In genomic region chr8:70268799-70269565, GRCm38 (mm10) we compare ENCODE assay signal across 8 mouse cellular contexts. TPM values are rescaled to one million over a fixed set of nuclear protein-coding genes. Genes with fewer than 3 reads are reported as not detected.
DNase-seq lines count a peak whose midpoint lies in the region; ATAC-seq and TF ChIP-seq lines count a peak whose summit lies in the region.

No protein-coding gene starts in this region.

- no peak for TF ChIP-seq EP300 in ES-Bruce4 (IDR thresholded peaks at IDR 0.05; ENCODE audit: insufficient read depth, low read depth, low read length)

- H3K9ac ChIP-seq in hindbrain, embryonic 11.5 days (ENCODE audit: low read depth, low read length) = no peak overlapping the region
- H3K9ac ChIP-seq in hindbrain, embryonic 13.5 days = no peak overlapping the region
- H3K9ac ChIP-seq in ES-Bruce4 (ENCODE audit: low read depth, poor library complexity, severe bottlenecking) = no peak overlapping the region

- no peak overlapping the region for H3K4me3 ChIP-seq in hindbrain, embryonic 11.5 days (ENCODE audit: low read depth, low read length)
- H3K4me3 ChIP-seq in hindbrain, embryonic 13.5 days = no peak overlapping the region
- H3K4me3 ChIP-seq in ES-Bruce4 (ENCODE audit: low read depth, low read length) = no peak overlapping the region
- H3K4me3 ChIP-seq in cortical plate, adult 2 months (ENCODE audit: insufficient read depth, low read length) = no peak overlapping the region

- no peaks in the 10 kb centered on the region for H3K9me3 ChIP-seq in hindbrain, embryonic 11.5 days (ENCODE audit: control insufficient read depth, low read length)
- no peaks in the 10 kb centered on the region for H3K9me3 ChIP-seq in hindbrain, embryonic 13.5 days
- H3K9me3 ChIP-seq in ES-Bruce4 (replicated peaks; ENCODE audit: control insufficient read depth, insufficient read depth, low read length, poor library complexity, severe bottlenecking) = no peaks in the 10 kb centered on the region

- no peaks in the 10 kb centered on the region for H3K4me1 ChIP-seq in hindbrain, embryonic 11.5 days (replicated peaks; ENCODE audit: control insufficient read depth, insufficient read depth, low read length)
- H3K4me1 ChIP-seq in hindbrain, embryonic 13.5 days (replicated peaks) = no peaks in the 10 kb centered on the region
- H3K4me1 ChIP-seq in ES-Bruce4 (ENCODE audit: control insufficient read depth, insufficient read depth, low read length) = peaks cover 3% of the 10 kb centered on the region
- peaks cover 2% of the 10 kb centered on the region for H3K4me1 ChIP-seq in cortical plate, adult 2 months (ENCODE audit: control insufficient read depth, insufficient read depth, low read length)

- peaks cover 6% of the 10 kb centered on the region; the same call in 1 of the 2 replicates for H3K36me3 ChIP-seq in hindbrain, embryonic 11.5 days (ENCODE audit: control insufficient read depth, insufficient read depth, low read length)
- H3K36me3 ChIP-seq in hindbrain, embryonic 13.5 days = peaks cover 34% of the 10 kb centered on the region
- H3K36me3 ChIP-seq in ES-Bruce4 (ENCODE audit: control insufficient read depth, insufficient read depth, low read length, poor library complexity, severe bottlenecking) = peaks cover 3% of the 10 kb centered on the region; the same call in 1 of the 2 replicates

- peak; percentile 42 for DNase-seq in hindbrain, embryonic 11.5 days (ENCODE audit: low spot score)
- DNase-seq in left cerebral cortex, postnatal 25 days (ENCODE audit: low spot score in 2 of 2) = peak; percentile 48 to 72
- DNase-seq in naive thymus-derived CD4-positive, alpha-beta T cell, adult 2 months (ENCODE audit: low read depth) = peak; percentile 48
- no peak for DNase-seq in urinary bladder, postnatal 36 days (ENCODE audit: low spot score in 2 of 2)

- no peaks in the 10 kb centered on the region for H3K27me3 ChIP-seq in hindbrain, embryonic 11.5 days (ENCODE audit: control insufficient read depth, insufficient read depth, low read length)
- no peaks in the 10 kb centered on the region for H3K27me3 ChIP-seq in hindbrain, embryonic 13.5 days
- H3K27me3 ChIP-seq in ES-Bruce4 (ENCODE audit: control insufficient read depth, insufficient read depth, low read length, poor library complexity, severe bottlenecking) = no peaks in the 10 kb centered on the region

- ATAC-seq in hindbrain, embryonic 11.5 days (ENCODE audit: low FRiP score) = no peak
- no peak for ATAC-seq in hindbrain, embryonic 13.5 days (ENCODE audit: low FRiP score)
- ATAC-seq in erythroblast, adult 5-6 weeks (replicated peaks; ENCODE audit: low FRiP score, poor library complexity, severe bottlenecking) = no peak

- peak; percentile 80 for TF ChIP-seq CTCF in ES-Bruce4 (IDR thresholded peaks at IDR 0.05; ENCODE audit: low read depth, low read length)
- peak; percentile 41 for TF ChIP-seq CTCF in cortical plate, adult 2 months (IDR thresholded peaks at IDR 0.05; ENCODE audit: extremely low read depth, insufficient read depth, low read length)

- no peak overlapping the region for H3K27ac ChIP-seq in hindbrain, embryonic 11.5 days (ENCODE audit: low read depth, low read length)
- H3K27ac ChIP-seq in hindbrain, embryonic 13.5 days = no peak overlapping the region
- H3K27ac ChIP-seq in ES-Bruce4 (ENCODE audit: insufficient read depth, low read length) = no peak overlapping the region
- H3K27ac ChIP-seq in cortical plate, adult 2 months (ENCODE audit: insufficient read depth, low read length) = no peak overlapping the region

- no peak overlapping the region for H3K4me2 ChIP-seq in hindbrain, embryonic 11.5 days (replicated peaks; ENCODE audit: low read depth, low read length)
- H3K4me2 ChIP-seq in hindbrain, embryonic 13.5 days = no peak overlapping the region

- intact Hi-C loops in left cerebral cortex, postnatal 25 days (cut with DNase I) = no loop called here

- 64% methylated on average over 11 of the region's 11 CpGs for WGBS in hindbrain, embryonic 11.5 days
- 67% methylated on average over 11 of the region's 11 CpGs for whole genome bisulfite sequencing in hindbrain, embryonic 13.5 days

- no peak for TF ChIP-seq POLR2A in ES-Bruce4 (IDR thresholded peaks at IDR 0.05; ENCODE audit: insufficient read depth, low read length)
- TF ChIP-seq POLR2A in cortical plate, adult 2 months (IDR thresholded peaks at IDR 0.05; ENCODE audit: extremely low read depth, insufficient read depth, low read length) = 0 out of 2 replicates have a peak, but pooled peaks have one; percentile 19

RNA-seq across cellular contexts. Expression of gene Homer3, which starts 13.6 kb away (rescaled TPM):
- polyA plus RNA-seq in hindbrain, embryonic 11.5 days (2014; fragmentation: Nextera tagmentation; extraction: Ambion mirVana) = 50.4 and 51.6 TPM in 2 replicates
- 47.0 TPM in 2 replicates for polyA plus RNA-seq in hindbrain, embryonic 13.5 days (2015; fragmentation: Nextera tagmentation; extraction: Ambion mirVana)
- polyA plus RNA-seq in ES-Bruce4 (2011; ENCODE audit: insufficient read depth, insufficient read length, low read depth, missing spikeins) = 37.9 and 40.0 TPM in 2 replicates
- polyA plus RNA-seq in cortical plate, adult 2 months (2012; rRNA removed) = 11.6 and 22.6 TPM in 2 replicates
- total RNA-seq in left cerebral cortex, postnatal 25 days (2021) = 1 to 10 TPM; 6.5 to 9.2 TPM
- total RNA-seq in erythroblast, adult 5-6 weeks (2015; ENCODE audit: low replicate concordance) = 0.63 and 1.3 TPM in 2 replicates
- total RNA-seq in erythroblast, adult 5-6 weeks (2017; ENCODE audit: low replicate concordance) = 0.68 and 2.5 TPM in 2 replicates

RNA-seq across cellular contexts. Expression of gene Ddx49, which starts 33.3 kb away (rescaled TPM):
- polyA plus RNA-seq in hindbrain, embryonic 11.5 days (2014; fragmentation: Nextera tagmentation; extraction: Ambion mirVana) = 43.3 and 50.1 TPM in 2 replicates
- polyA plus RNA-seq in hindbrain, embryonic 13.5 days (2015; fragmentation: Nextera tagmentation; extraction: Ambion mirVana) = 45.8 and 50.9 TPM in 2 replicates
- polyA plus RNA-seq in ES-Bruce4 (2011; ENCODE audit: insufficient read depth, insufficient read length, low read depth, missing spikeins) = 45.3 and 50.5 TPM in 2 replicates
- polyA plus RNA-seq in cortical plate, adult 2 months (2012; rRNA removed) = 48.4 and 52.2 TPM in 2 replicates
- 10 to 100 TPM; 42.3 to 42.5 TPM for total RNA-seq in left cerebral cortex, postnatal 25 days (2021)
- total RNA-seq in erythroblast, adult 5-6 weeks (2015; ENCODE audit: low replicate concordance) = 15.0 TPM in 2 replicates
- total RNA-seq in erythroblast, adult 5-6 weeks (2017; ENCODE audit: low replicate concordance) = 23.3 and 40.0 TPM in 2 replicates

RNA-seq across cellular contexts. Expression of gene Cope, which starts 33.3 kb away (rescaled TPM):
- polyA plus RNA-seq in hindbrain, embryonic 11.5 days (2014; fragmentation: Nextera tagmentation; extraction: Ambion mirVana) = 268 and 278 TPM in 2 replicates
- 275 and 288 TPM in 2 replicates for polyA plus RNA-seq in hindbrain, embryonic 13.5 days (2015; fragmentation: Nextera tagmentation; extraction: Ambion mirVana)
- polyA plus RNA-seq in ES-Bruce4 (2011; ENCODE audit: insufficient read depth, insufficient read length, low read depth, missing spikeins) = 115 and 117 TPM in 2 replicates
- polyA plus RNA-seq in cortical plate, adult 2 months (2012; rRNA removed) = 232 and 238 TPM in 2 replicates
- total RNA-seq in left cerebral cortex, postnatal 25 days (2021) = 100 to 1,000 TPM; 123 to 125 TPM
- total RNA-seq in erythroblast, adult 5-6 weeks (2015; ENCODE audit: low replicate concordance) = 52.7 and 89.2 TPM in 2 replicates
- total RNA-seq in erythroblast, adult 5-6 weeks (2017; ENCODE audit: low replicate concordance) = 36.9 and 53.7 TPM in 2 replicates

RNA-seq across cellular contexts. Expression of gene Armc6, which starts 34.7 kb away (rescaled TPM):
- 34.0 and 37.5 TPM in 2 replicates for polyA plus RNA-seq in hindbrain, embryonic 11.5 days (2014; fragmentation: Nextera tagmentation; extraction: Ambion mirVana)
- polyA plus RNA-seq in hindbrain, embryonic 13.5 days (2015; fragmentation: Nextera tagmentation; extraction: Ambion mirVana) = 79.1 and 89.7 TPM in 2 replicates
- polyA plus RNA-seq in ES-Bruce4 (2011; ENCODE audit: insufficient read depth, insufficient read length, low read depth, missing spikeins) = 5.7 and 11.8 TPM in 2 replicates
- 55.9 and 58.0 TPM in 2 replicates for polyA plus RNA-seq in cortical plate, adult 2 months (2012; rRNA removed)
- total RNA-seq in left cerebral cortex, postnatal 25 days (2021) = 10 to 100 TPM; 41.7 to 46.3 TPM
- total RNA-seq in erythroblast, adult 5-6 weeks (2015; ENCODE audit: low replicate concordance) = 4.6 TPM in 1 of 2 replicates, not detected in the other
- total RNA-seq in erythroblast, adult 5-6 weeks (2017; ENCODE audit: low replicate concordance) = 4.0 and 6.1 TPM in 2 replicates

RNA-seq across cellular contexts. Expression of gene Sugp2, which starts 35.0 kb away (rescaled TPM):
- polyA plus RNA-seq in hindbrain, embryonic 11.5 days (2014; fragmentation: Nextera tagmentation; extraction: Ambion mirVana) = 46.5 and 46.8 TPM in 2 replicates
- 72.1 and 81.8 TPM in 2 replicates for polyA plus RNA-seq in hindbrain, embryonic 13.5 days (2015; fragmentation: Nextera tagmentation; extraction: Ambion mirVana)
- 46.0 and 47.2 TPM in 2 replicates for polyA plus RNA-seq in ES-Bruce4 (2011; ENCODE audit: insufficient read depth, insufficient read length, low read depth, missing spikeins)
- 105 and 121 TPM in 2 replicates for polyA plus RNA-seq in cortical plate, adult 2 months (2012; rRNA removed)
- 100 to 1,000 TPM; 118 to 122 TPM for total RNA-seq in left cerebral cortex, postnatal 25 days (2021)
- total RNA-seq in erythroblast, adult 5-6 weeks (2015; ENCODE audit: low replicate concordance) = 24.4 and 33.9 TPM in 2 replicates
- 22.7 and 28.9 TPM in 2 replicates for total RNA-seq in erythroblast, adult 5-6 weeks (2017; ENCODE audit: low replicate concordance)

Comparison
In these comparisons a context has a peak if more than half of its experiments do, and no peak if none do; other contexts are left out.
1. DNase-seq: peak in hindbrain, embryonic 11.5 days (single experiment), left cerebral cortex, postnatal 25 days (2 of 2) and naive thymus-derived CD4-positive, alpha-beta T cell, adult 2 months (single experiment); none in urinary bladder, postnatal 36 days (0 of 2).